Mouse (Mus musculus) MEL (cell line): Measurements from ENCODE around the gene Celf2.

Experiments
- CTCF ChIP-seq, 3 experiments: IDR thresholded peaks in 2 of 3; conservative IDR thresholded peaks in 1 of 3; 2 replicates each; pipeline ENCODE4 v1.5.1; 2011 to 2012; ENCODE audit warnings: low read length in 3 of 3, low read depth in 2 of 3, mild to moderate bottlenecking in 2 of 3, improper control_type of control experiment in 1 of 3, inconsistent platforms in 1 of 3, mixed read lengths in 1 of 3, moderate library complexity in 1 of 3; ENCODE audit not compliant: control insufficient read depth in 1 of 3, insufficient read depth in 1 of 3, poor library complexity in 1 of 3, severe bottlenecking in 1 of 3
- HCFC1 ChIP-seq: IDR thresholded peaks from 2 replicates; pipeline ENCODE4 v1.6.1; 2012; ENCODE audit warnings: low read depth, mild to moderate bottlenecking, inconsistent platforms, low read length, improper control_type of control experiment, moderate library complexity
- MXI1 ChIP-seq: IDR thresholded peaks from 2 replicates; pipeline ENCODE4 v1.6.1; 2011; ENCODE audit warnings: mild to moderate bottlenecking, low read depth, low read length, improper control_type of control experiment
- POLR2A ChIP-seq, 2 experiments: IDR thresholded peaks; 2 replicates each; pipeline ENCODE4 v1.6.1; 2011 to 2012; ENCODE audit warnings: low read length in 2 of 2, mild to moderate bottlenecking in 2 of 2, control low read depth in 1 of 2, improper control_type of control experiment in 1 of 2, low read depth in 1 of 2, moderate library complexity in 1 of 2; ENCODE audit not compliant: control insufficient read depth in 1 of 2, insufficient read depth in 1 of 2, poor library complexity in 1 of 2
- RCOR1 ChIP-seq: IDR thresholded peaks from 2 replicates; pipeline ENCODE4 v1.6.1; 2012; ENCODE audit warnings: low read depth, mild to moderate bottlenecking, inconsistent platforms, low read length, improper control_type of control experiment

DNA sequence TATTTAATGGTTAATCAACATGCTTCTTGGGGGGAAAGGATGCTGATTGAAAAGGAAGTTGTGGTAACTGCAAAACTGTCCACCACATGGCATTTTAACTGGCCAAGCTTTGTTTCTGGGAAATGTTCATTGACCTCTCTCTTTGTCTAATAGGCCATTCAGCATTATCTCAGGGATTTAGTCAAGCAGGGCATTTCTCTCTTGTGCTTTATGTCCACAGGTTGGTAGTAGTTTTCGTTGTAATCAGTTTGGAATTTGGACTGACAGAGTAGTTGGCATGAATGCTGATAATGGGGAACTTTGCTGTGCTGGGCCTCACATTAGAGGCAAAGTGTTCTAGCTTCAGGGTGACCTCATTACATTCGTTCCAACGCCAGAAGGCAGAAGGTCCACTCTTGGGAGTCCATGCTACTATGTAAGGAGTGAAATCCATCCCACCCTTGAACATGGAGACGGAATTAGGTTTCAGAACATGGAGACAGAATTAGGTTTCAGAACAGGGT is 363.8 kb downstream of the Celf2 start:
- no peak for TF ChIP-seq POLR2A (IDR thresholded peaks at IDR 0.05; ENCODE audit: control insufficient read depth in 1 of 2, insufficient read depth in 1 of 2, low read depth in 1 of 2, low read length in 2 of 2, poor library complexity in 1 of 2)
- TF ChIP-seq HCFC1, result no peak
- TF ChIP-seq MXI1, result no peak
- TF ChIP-seq RCOR1, result no peak
- no peak for TF ChIP-seq CTCF (IDR thresholded peaks at IDR 0.05 in 2 of 3, conservative IDR thresholded peaks at IDR 0.05 in 1 of 3; ENCODE audit: control insufficient read depth in 1 of 3, insufficient read depth in 1 of 3, low read depth in 2 of 3, low read length in 3 of 3, poor library complexity in 1 of 3, severe bottlenecking in 1 of 3)
